Mouse (Mus musculus): ENCODE data around the gene Tenm4. TPM values are rescaled to one million over a fixed set of nuclear protein-coding genes. Genes with fewer than 3 reads are reported as not detected.

The Tenm4 gene
- total RNA-seq, 1 experiment: 38.9 TPM

DNA sequence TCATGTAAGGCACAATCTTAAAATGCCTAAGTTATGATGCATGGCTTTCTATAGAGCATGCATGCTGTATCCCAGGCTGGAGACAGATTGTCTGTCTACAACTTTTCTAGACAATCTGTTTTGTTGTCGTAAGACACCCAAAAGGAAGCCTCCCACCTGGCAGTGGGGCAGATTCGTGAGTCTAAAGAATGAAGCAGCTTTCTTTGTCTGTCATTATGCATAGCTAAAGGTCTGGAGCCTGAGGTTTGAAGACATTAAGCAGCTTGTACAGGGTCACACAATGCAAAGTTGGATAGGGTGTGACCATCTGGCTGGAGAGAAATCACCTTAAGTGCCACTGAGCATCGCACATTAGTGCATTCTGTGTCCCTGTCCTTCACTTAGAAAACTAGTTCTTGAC is 648.5 kb downstream of the Tenm4 start:
- in situ Hi-C loops (cut with MboI; ENCODE audit: low sequenced_read_pairs in 2 of 2, unreplicated experiment in 2 of 2): no loop called here
- H3K27ac ChIP-seq (ENCODE audit: insufficient read depth, low read depth, low read length, poor library complexity, severe bottlenecking): no peak overlapping the region
- no peak overlapping the region for H3K4me3 ChIP-seq (ENCODE audit: insufficient read depth in 1 of 2, low read depth in 1 of 2, low read length in 2 of 2, poor library complexity in 1 of 2, severe bottlenecking in 1 of 2)
- no peak for TF ChIP-seq CHD2 (IDR thresholded peaks at IDR 0.05; ENCODE audit: low read depth, low read length)
- no peak for TF ChIP-seq ZC3H11A (IDR thresholded peaks at IDR 0.05; ENCODE audit: borderline replicate concordance, low read depth, low read length)
- TF ChIP-seq HCFC1 (IDR thresholded peaks at IDR 0.05; ENCODE audit: borderline replicate concordance, insufficient read depth, low read length): no peak
- no peak for TF ChIP-seq MAFK (IDR thresholded peaks at IDR 0.05; ENCODE audit: insufficient read depth, low read depth, low read length)
- no peak for TF ChIP-seq ZNF384 (IDR thresholded peaks at IDR 0.05; ENCODE audit: low read depth, low read length)
- no peak for DNase-seq (ENCODE audit: low read depth, low spot score)
- H3K9me3 ChIP-seq (ENCODE audit: control insufficient read depth, insufficient read depth, low read depth, low read length): no peaks in the 10 kb centered on the region
- H3K36me3 ChIP-seq (ENCODE audit: control insufficient read depth, insufficient read depth, low read length, poor library complexity, severe bottlenecking): no peaks in the 10 kb centered on the region
- H3K9ac ChIP-seq (ENCODE audit: insufficient read depth, low read depth, low read length, poor library complexity, severe bottlenecking): no peak overlapping the region
- H3K4me1 ChIP-seq (ENCODE audit: control insufficient read depth in 2 of 2, insufficient read depth in 2 of 2, low read length in 2 of 2, poor library complexity in 1 of 2): peaks cover 0 to 2% of the 10 kb centered on the region in 2 experiments; a peak in 1 of 4 replicates

DNA sequence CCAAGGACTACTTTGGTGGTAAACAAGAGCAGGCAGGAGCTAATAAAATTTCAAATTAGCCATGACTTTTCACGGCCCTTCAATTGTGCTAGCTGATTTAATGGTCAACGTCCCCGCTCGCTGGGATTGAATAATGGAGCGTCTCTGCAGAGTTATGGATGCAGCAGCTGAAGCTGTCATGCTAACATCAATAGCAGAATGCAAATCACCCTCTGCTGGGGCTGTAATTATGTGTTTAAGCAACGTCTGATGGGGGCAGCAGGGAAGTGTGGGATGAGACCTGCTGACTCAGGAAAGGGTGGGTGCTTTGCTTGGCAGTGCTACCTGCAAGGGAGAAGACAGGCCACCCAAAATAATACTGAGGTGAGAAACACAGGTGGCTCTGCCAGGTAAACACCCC is 649.3 kb downstream of the Tenm4 start:
- DNase-seq (ENCODE audit: low read depth, low spot score): no peak
- Histone ChIP-seq H3K9ac (ENCODE audit: insufficient read depth, low read depth, low read length, poor library complexity, severe bottlenecking) (no peak overlapping the region), H3K27ac (ENCODE audit: insufficient read depth, low read depth, low read length, poor library complexity, severe bottlenecking) (no peak overlapping the region), H3K4me3 (ENCODE audit: insufficient read depth in 1 of 2, low read depth in 1 of 2, low read length in 2 of 2, poor library complexity in 1 of 2, severe bottlenecking in 1 of 2) (no peak overlapping the region), H3K36me3 (ENCODE audit: control insufficient read depth, insufficient read depth, low read length, poor library complexity, severe bottlenecking) (no peaks in the 10 kb centered on the region), H3K9me3 (ENCODE audit: control insufficient read depth, insufficient read depth, low read depth, low read length) (no peaks in the 10 kb centered on the region), H3K4me1 (ENCODE audit: control insufficient read depth in 2 of 2, insufficient read depth in 2 of 2, low read length in 2 of 2, poor library complexity in 1 of 2) (peaks cover 0 to 2% of the 10 kb centered on the region in 2 experiments; a peak in 1 of 4 replicates)
- in situ Hi-C loops (cut with MboI; ENCODE audit: low sequenced_read_pairs in 2 of 2, unreplicated experiment in 2 of 2): no loop called here
- TF ChIP-seq ZNF384 (IDR thresholded peaks at IDR 0.05; ENCODE audit: low read depth, low read length) (no peak), MAFK (IDR thresholded peaks at IDR 0.05; ENCODE audit: insufficient read depth, low read depth, low read length) (no peak), CHD2 (IDR thresholded peaks at IDR 0.05; ENCODE audit: low read depth, low read length) (no peak), ZC3H11A (IDR thresholded peaks at IDR 0.05; ENCODE audit: borderline replicate concordance, low read depth, low read length) (no peak), HCFC1 (IDR thresholded peaks at IDR 0.05; ENCODE audit: borderline replicate concordance, insufficient read depth, low read length) (no peak)

DNA sequence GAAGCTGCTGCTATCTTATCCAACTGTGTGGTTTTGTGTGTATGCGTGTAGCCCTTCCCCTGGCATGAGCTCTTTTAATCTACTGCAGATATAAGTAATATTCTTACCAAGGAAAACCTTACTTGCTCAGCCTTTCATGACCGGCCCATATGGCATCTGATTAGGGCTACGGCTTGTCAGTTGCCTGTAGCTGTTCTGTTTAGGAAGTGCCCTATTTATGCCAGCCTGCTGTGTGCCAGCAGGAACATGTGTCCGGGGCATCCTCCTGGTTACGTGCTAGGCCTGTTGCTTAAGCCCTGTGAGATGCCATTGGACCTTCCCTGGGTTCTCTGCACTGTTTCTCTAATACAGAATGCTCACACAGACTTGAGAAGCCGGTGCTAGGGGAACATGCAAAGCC is 655.1 kb downstream of the Tenm4 start:
- H3K9me3 ChIP-seq (ENCODE audit: control insufficient read depth, insufficient read depth, low read depth, low read length): no peaks in the 10 kb centered on the region
- H3K27ac ChIP-seq (ENCODE audit: insufficient read depth, low read depth, low read length, poor library complexity, severe bottlenecking): no peak overlapping the region
- no peaks in the 10 kb centered on the region for H3K4me1 ChIP-seq (ENCODE audit: control insufficient read depth in 2 of 2, insufficient read depth in 2 of 2, low read length in 2 of 2, poor library complexity in 1 of 2)
- H3K4me3 ChIP-seq (ENCODE audit: insufficient read depth in 1 of 2, low read depth in 1 of 2, low read length in 2 of 2, poor library complexity in 1 of 2, severe bottlenecking in 1 of 2): no peak overlapping the region
- in situ Hi-C loops (cut with MboI; ENCODE audit: low sequenced_read_pairs in 2 of 2, unreplicated experiment in 2 of 2): no loop called here
- no peak for DNase-seq (ENCODE audit: low read depth, low spot score)
- TF ChIP-seq HCFC1 (IDR thresholded peaks at IDR 0.05; ENCODE audit: borderline replicate concordance, insufficient read depth, low read length) (no peak), MAFK (IDR thresholded peaks at IDR 0.05; ENCODE audit: insufficient read depth, low read depth, low read length) (no peak), ZC3H11A (IDR thresholded peaks at IDR 0.05; ENCODE audit: borderline replicate concordance, low read depth, low read length) (no peak), ZNF384 (IDR thresholded peaks at IDR 0.05; ENCODE audit: low read depth, low read length) (no peak), CHD2 (IDR thresholded peaks at IDR 0.05; ENCODE audit: low read depth, low read length) (no peak)
- no peaks in the 10 kb centered on the region for H3K36me3 ChIP-seq (ENCODE audit: control insufficient read depth, insufficient read depth, low read length, poor library complexity, severe bottlenecking)
- H3K9ac ChIP-seq (ENCODE audit: insufficient read depth, low read depth, low read length, poor library complexity, severe bottlenecking): no peak overlapping the region

DNA sequence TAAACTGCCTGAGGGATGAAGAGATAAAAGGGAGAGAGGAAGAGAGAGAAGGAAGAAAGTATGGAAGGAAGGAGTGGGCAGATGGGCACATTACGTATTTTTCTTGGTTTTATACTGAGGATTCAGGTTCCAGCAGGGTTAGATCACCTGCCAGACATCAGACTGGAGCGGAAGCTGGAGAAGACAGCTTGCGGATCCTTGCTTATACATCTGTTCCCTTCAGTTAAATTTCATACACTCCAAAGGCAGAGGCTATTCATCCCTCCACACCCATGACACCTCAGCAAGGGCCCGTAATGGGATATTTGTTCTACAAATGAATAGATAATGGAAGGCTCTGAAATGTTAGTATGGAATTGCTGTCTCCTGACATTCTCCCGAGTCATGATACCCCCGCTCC is 655.6 kb downstream of the Tenm4 start:
- TF ChIP-seq MAFK (IDR thresholded peaks at IDR 0.05; ENCODE audit: insufficient read depth, low read depth, low read length) (no peak), HCFC1 (IDR thresholded peaks at IDR 0.05; ENCODE audit: borderline replicate concordance, insufficient read depth, low read length) (no peak), ZC3H11A (IDR thresholded peaks at IDR 0.05; ENCODE audit: borderline replicate concordance, low read depth, low read length) (no peak), ZNF384 (IDR thresholded peaks at IDR 0.05; ENCODE audit: low read depth, low read length) (no peak), CHD2 (IDR thresholded peaks at IDR 0.05; ENCODE audit: low read depth, low read length) (no peak)
- Histone ChIP-seq H3K36me3 (ENCODE audit: control insufficient read depth, insufficient read depth, low read length, poor library complexity, severe bottlenecking) (no peaks in the 10 kb centered on the region), H3K27ac (ENCODE audit: insufficient read depth, low read depth, low read length, poor library complexity, severe bottlenecking) (no peak overlapping the region), H3K9me3 (ENCODE audit: control insufficient read depth, insufficient read depth, low read depth, low read length) (no peaks in the 10 kb centered on the region), H3K4me3 (ENCODE audit: insufficient read depth in 1 of 2, low read depth in 1 of 2, low read length in 2 of 2, poor library complexity in 1 of 2, severe bottlenecking in 1 of 2) (no peak overlapping the region), H3K9ac (ENCODE audit: insufficient read depth, low read depth, low read length, poor library complexity, severe bottlenecking) (no peak overlapping the region), H3K4me1 (ENCODE audit: control insufficient read depth in 2 of 2, insufficient read depth in 2 of 2, low read length in 2 of 2, poor library complexity in 1 of 2) (no peaks in the 10 kb centered on the region)
- DNase-seq (ENCODE audit: low read depth, low spot score): no peak
- in situ Hi-C loops (cut with MboI; ENCODE audit: low sequenced_read_pairs in 2 of 2, unreplicated experiment in 2 of 2): no loop called here

DNA sequence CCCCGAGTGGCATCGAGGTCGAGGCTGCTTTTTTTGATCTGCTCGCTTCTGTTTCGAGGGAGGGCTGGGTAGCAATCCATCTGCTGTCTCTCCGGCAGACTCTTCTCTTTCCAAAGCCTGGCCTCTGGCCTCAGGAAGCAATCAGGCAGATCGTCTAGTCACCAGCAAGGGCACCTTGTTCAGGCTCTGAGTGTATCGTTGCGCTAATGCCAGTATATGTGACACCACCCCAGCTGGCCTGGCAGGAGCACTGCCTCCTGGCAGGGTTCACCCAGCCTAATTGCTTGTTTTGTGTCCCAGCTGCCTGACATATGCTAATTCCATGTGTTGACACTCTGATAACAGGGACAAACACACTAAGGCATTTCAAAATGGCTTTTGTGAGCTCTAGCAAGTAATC is 661.5 kb downstream of the Tenm4 start:
- in situ Hi-C loops (cut with MboI; ENCODE audit: low sequenced_read_pairs in 2 of 2, unreplicated experiment in 2 of 2): no loop called here
- Histone ChIP-seq H3K9ac (ENCODE audit: insufficient read depth, low read depth, low read length, poor library complexity, severe bottlenecking) (no peak overlapping the region), H3K27ac (ENCODE audit: insufficient read depth, low read depth, low read length, poor library complexity, severe bottlenecking) (no peak overlapping the region), H3K4me3 (ENCODE audit: insufficient read depth in 1 of 2, low read depth in 1 of 2, low read length in 2 of 2, poor library complexity in 1 of 2, severe bottlenecking in 1 of 2) (no peak overlapping the region), H3K4me1 (ENCODE audit: control insufficient read depth in 2 of 2, insufficient read depth in 2 of 2, low read length in 2 of 2, poor library complexity in 1 of 2) (peaks cover 0 to 3% of the 10 kb centered on the region in 2 experiments; a peak in 1 of 4 replicates), H3K9me3 (ENCODE audit: control insufficient read depth, insufficient read depth, low read depth, low read length) (no peaks in the 10 kb centered on the region), H3K36me3 (ENCODE audit: control insufficient read depth, insufficient read depth, low read length, poor library complexity, severe bottlenecking) (peaks cover 2% of the 10 kb centered on the region; the same call in 1 of the 2 replicates)
- DNase-seq (ENCODE audit: low read depth, low spot score): no peak
- no peak for TF ChIP-seq ZNF384 (IDR thresholded peaks at IDR 0.05; ENCODE audit: low read depth, low read length)
- TF ChIP-seq HCFC1 (IDR thresholded peaks at IDR 0.05; ENCODE audit: borderline replicate concordance, insufficient read depth, low read length): no peak
- TF ChIP-seq MAFK (IDR thresholded peaks at IDR 0.05; ENCODE audit: insufficient read depth, low read depth, low read length): no peak
- no peak for TF ChIP-seq CHD2 (IDR thresholded peaks at IDR 0.05; ENCODE audit: low read depth, low read length)
- TF ChIP-seq ZC3H11A (IDR thresholded peaks at IDR 0.05; ENCODE audit: borderline replicate concordance, low read depth, low read length): no peak
